Mouse (Mus musculus): ENCODE data around the gene H2-DMb2.

DNA sequence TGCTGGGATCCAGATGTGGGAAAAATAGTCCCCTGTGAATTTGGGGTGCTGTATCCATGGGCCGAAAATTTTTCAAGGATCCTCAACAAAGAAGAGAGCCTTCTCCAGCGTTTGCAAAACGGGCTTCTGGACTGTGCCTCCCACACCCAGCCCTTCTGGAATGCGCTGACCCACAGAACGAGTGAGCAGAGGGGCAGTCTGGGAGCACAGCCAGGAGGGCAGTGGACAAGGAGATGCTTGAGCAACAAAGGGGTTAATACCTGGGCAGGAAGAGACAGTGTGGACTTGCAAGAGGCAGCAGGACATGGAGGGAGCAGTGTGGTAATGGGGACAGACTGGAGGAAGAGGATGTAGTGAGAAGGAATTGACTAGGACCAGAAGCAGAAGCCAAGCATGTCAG, 12.4 kb downstream of the H2-DMb2 start:
- no peak for TF ChIP-seq POLR2A (IDR thresholded peaks at IDR 0.05; ENCODE audit: borderline replicate concordance, control insufficient read depth, low read depth, low read length)
- no peak for TF ChIP-seq CTCF (IDR thresholded peaks at IDR 0.05; ENCODE audit: control insufficient read depth, insufficient read depth, low read length)
